Mouse (Mus musculus) adrenal gland, adult (tissue): Measurements from ENCODE around the gene Sorcs2.

Source experiments
- DNase-seq, 2 experiments: peaks; one replicate each; pipeline ENCODE4 v3.0.0; 2022 to 2023; ENCODE audit warnings: low spot score in 1 of 2; ENCODE audit not compliant: inconsistent age in 2 of 2

The Sorcs2 gene

GRCm38 (mm10) chr5:36139766-36140165 is 258.2 kb downstream of the Sorcs2 start:
- peak; percentile 57 to 75 for DNase-seq

DNA sequence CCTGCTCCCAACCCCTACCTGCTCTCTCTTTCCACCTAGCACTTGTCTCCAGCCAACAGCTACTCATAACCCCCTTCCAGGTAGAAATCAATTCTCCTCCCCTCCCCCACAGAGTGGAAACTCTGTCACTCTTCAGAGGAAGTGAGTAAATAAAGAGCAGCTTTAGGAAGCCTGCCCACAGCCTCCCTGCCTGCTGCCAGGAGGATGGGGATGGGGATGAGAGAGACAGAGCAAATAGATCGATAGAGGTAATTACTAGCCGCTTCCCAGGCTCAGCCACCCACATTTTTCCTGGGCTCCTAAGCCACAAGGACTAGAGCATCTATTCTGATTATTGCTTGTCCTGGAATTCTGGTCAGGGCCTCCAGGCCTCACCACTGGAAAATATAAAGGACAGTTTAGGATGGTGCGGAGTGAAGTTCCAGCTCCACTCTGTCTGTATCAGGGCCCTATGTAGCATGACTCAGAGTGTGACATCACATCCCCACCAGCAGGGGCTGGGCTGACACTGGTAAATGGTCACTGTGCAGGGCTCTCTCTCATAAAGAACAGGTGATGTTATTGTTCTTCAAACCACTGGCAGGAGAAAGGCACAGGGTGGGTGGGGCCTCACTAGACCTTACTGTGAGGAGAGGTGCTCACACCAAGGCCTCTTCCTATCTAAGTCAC is 261.9 kb downstream of the Sorcs2 start:
- DNase-seq = no peak

- DNase-seq = no peak
Measured at GRCm38 (mm10) chr5:36134302-36134701, 263.6 kb downstream of the Sorcs2 start.

DNA sequence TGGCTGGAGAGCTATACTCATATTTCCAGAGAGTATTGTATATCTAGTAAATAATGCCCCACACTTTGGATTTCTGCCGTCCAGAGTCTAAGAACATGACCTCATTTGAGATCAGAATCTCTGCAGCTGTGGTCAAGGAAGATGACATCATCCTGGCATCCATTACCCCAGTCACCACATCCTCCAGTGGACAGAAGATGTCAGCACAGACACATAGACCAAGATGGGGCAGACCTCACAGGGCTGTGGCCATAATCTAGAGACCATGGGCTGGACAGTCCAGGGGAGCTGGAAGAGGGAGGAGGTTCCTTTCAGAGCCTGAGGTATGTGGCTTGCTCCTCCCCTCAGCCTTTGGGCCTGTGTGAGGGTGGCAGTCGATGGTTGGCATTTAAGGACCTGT is 264.0 kb downstream of the Sorcs2 start:
- no peak for DNase-seq

- DNase-seq = no peak
Measured at GRCm38 (mm10) chr5:36130393-36131011, 267.4 kb downstream of the Sorcs2 start.

DNA sequence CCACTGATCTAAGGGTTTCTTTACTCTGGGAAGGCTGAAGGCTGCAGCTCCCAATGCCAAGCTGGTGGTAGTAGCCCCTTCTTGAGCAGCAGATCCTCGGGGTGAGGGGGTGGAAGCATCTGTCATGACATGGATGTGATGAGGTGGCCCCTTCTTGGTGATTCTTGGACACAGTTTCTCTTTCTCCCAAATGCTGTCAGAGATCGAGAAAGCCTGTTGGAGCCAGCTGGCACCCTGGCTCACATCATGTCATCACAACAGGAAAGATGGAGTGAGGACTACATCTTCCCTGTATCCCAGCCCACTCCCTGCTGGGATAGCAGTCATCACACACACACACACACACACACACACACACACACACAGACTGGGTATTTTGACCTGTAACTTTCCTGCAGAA is 268.3 kb downstream of the Sorcs2 start:
- DNase-seq = no peak

DNA sequence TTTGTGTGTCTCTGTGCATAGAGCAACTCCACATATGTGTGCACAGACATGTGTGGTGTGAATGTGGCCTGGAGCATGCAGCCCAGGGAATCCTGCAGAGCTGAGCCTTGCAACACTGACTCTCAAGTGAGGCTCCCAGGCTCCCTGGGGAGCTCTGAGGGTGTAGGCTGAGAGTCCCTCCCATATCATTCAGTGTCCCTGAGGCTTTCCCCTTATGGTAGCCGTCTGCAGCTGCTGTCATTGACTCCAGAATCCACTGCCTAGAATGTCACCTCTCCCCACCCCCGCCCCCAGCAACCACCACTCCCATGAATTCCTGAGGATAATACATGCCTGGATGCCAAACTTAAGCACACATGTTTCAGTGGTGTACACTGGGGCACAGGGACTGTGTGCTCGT is 269.4 kb downstream of the Sorcs2 start:
- no peak for DNase-seq

- DNase-seq = no peak
Measured at GRCm38 (mm10) chr5:36124993-36125392, 272.9 kb downstream of the Sorcs2 start.

DNA sequence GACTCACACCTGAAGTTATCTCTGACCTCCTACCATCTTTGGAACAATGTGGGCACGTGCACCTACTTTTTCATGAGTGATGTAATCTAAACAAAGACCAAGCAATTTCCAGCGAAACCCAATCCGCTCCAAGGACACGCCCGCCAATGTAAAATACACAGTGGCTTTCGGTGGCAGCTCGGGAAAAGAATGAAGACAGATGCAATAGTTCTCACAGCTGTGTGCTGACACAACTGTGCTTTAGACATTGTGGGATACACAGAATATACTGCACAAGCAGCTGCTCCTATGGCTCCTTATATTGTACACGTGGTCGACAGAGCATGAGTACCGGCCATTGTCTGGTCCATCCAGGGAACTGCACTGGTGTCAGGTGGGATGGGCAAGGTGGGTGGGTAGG is 275.0 kb downstream of the Sorcs2 start:
- no peak for DNase-seq

GRCm38 (mm10) chr5:36120931-36121341 is 277.0 kb downstream of the Sorcs2 start:
- peak in 1 of 2 experiments; percentile 27 for DNase-seq

GRCm38 (mm10) chr5:36118061-36118460 is 279.9 kb downstream of the Sorcs2 start:
- DNase-seq = no peak

GRCm38 (mm10) chr5:36115519-36115918 is 282.4 kb downstream of the Sorcs2 start:
- DNase-seq = no peak

- no peak for DNase-seq
Measured at GRCm38 (mm10) chr5:36113696-36114095, 284.2 kb downstream of the Sorcs2 start.

DNA sequence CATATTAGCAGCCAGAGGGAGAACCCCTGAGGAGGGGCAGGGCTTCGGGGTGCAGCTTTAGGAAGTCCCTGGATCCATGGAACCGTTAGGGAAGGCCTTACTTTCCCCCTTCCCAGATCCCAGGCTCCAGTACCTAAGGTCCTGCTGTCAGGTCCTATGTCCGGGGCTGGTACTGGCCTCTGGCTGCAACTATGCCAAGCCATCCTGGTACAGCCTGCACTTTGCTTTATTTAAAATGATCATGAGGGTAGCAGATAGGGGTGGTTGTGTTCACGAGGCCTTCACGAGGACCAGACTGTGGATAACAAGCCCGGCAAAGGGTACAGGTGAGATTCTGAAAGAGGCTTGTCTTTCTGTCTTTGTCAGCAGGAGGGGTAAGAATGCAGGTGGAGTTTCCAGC is 285.2 kb downstream of the Sorcs2 start:
- no peak for DNase-seq

- no peak for DNase-seq
Measured at GRCm38 (mm10) chr5:36111516-36111915, 286.4 kb downstream of the Sorcs2 start.

DNA sequence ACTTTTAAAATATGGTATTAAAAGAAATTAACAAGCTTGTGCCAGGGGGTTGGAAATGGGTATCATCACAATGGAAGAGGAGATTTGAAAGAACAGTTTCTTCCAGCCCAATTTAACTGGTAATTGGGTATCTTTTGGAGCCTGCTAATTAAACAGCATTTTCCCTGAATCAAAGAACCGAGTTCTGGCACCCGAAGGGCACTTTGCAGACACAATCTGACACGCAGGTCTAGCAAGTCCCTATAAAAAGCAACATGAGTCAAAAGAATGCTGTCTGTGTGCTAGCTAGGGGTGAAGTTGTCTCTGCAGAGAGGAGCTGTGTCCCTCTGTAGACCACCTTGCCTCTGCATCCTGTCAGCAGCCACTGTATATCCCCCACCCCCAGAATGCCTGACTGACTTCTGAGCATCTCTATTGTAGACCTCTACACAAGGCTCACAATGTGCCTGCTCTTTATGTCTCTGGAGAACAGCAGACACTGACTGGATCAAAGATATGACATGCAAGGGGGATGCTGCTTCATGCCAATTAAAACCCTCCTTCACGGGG is 289.5 kb downstream of the Sorcs2 start:
- DNase-seq = no peak

GRCm38 (mm10) chr5:36103483-36103882 is 294.5 kb downstream of the Sorcs2 start:
- DNase-seq = no peak

- no peak for DNase-seq
Measured at GRCm38 (mm10) chr5:36101129-36101528, 296.8 kb downstream of the Sorcs2 start.

DNA sequence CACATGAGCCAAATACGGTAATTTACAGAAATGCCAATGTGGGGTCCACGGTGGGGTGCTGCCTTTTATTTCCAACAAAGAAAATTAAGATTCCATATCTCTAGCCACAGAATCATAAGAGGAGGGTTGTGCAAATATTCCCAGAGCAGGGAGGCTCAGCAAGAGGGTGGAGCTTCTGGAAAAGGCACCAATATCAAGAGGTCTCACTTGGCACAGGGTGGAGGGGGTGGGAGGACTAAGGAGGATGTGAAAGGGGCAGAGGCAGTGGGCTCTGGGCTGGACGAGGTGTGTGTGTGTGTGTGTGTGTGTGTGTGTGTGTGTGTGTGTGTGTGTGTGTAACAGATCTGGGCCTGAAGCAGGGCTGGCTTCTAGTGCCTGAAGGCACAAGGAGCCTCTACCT is 297.5 kb downstream of the Sorcs2 start:
- DNase-seq = no peak

DNA sequence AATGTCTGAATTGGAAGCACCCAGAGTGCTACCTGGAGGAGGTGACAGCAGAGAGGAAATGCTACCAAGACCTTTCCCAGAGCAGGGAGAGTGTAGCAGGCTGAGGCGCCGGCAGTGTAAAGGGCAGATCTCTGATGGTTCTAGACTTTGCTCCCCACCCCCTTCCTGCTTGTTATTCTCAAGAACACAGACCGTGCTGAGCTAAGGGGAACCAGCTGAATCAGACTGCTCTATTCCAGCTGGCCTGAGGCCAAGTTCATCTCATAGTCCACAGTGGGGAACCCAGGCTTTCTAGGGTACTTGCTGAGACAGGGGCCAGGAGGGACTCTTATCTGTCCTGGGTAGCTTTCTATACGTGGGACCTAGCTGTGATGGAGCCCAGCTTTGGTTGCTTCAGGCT is 298.3 kb downstream of the Sorcs2 start:
- DNase-seq = peak; percentile 20 to 51

GRCm38 (mm10) chr5:36096046-36096445 is 301.9 kb downstream of the Sorcs2 start:
- DNase-seq = no peak

GRCm38 (mm10) chr5:36090036-36090435 is 307.9 kb downstream of the Sorcs2 start:
- DNase-seq = no peak

DNA sequence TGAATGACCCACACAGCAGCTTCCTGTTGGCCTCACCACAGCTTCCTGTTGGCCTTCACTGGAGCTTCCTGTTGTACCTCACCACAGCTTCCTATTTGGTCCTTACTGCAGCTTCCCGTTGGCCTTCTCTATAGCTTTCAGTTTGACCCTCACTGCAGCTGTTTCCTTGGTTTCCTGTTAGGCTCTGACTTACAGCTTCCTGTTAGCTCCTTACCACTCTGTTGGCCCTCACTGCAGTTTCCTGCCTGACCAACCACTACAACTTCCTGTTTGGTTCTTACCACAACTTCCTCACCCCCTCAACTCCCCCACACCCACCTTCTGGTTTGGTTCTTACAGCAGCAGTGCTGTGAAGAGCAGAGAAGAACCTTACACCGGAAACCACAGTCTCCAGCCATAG is 308.7 kb downstream of the Sorcs2 start:
- DNase-seq = no peak
